Mouse (Mus musculus) heart, embryonic 16.5 days (tissue): ENCODE results near the gene Dhx9. TPM values are rescaled to one million over a fixed set of nuclear protein-coding genes. Genes with fewer than 3 reads are reported as not detected.
"Not testable (repeated sequence)": the region's sequence is repeated elsewhere in the genome, so short reads cannot be mapped to it uniquely, and the experiment has no call there.

ENCODE experiments used
- ATAC-seq: fragments of 200-750 bp; cut with Nextera tagmentation; replicated peaks from 2 replicates; pipeline ENCODE4 v1.8.0; 2017; ENCODE audit warnings: moderate number of reproducible peaks; ENCODE audit not compliant: insufficient read depth, low FRiP score; ENCODE audit errors: extremely low read depth
- H3K27ac ChIP-seq: fragments of 300-500 bp; sonication (generic); 2 replicates; pipeline ENCODE4 v1.5.1; 2014; ENCODE audit warnings: mild to moderate bottlenecking, low read length, control low read depth, moderate library complexity
- H3K27me3 ChIP-seq: fragments of 300-500 bp; sonication (generic); 2 replicates; pipeline ENCODE4 v1.6.1; 2014; ENCODE audit warnings: low read length, mixed read lengths; ENCODE audit not compliant: control insufficient read depth, insufficient read depth
- H3K36me3 ChIP-seq: fragments of 300-500 bp; sonication (generic); 2 replicates; pipeline ENCODE4 v1.6.1; 2014; ENCODE audit not compliant: control insufficient read depth, insufficient read depth
- H3K4me1 ChIP-seq: fragments of 300-500 bp; sonication (generic); 2 replicates; pipeline ENCODE4 v1.6.1; 2014; ENCODE audit warnings: low read length, mixed read lengths; ENCODE audit not compliant: control insufficient read depth, insufficient read depth
- H3K4me2 ChIP-seq: fragments of 300-500 bp; sonication (generic); 2 replicates; pipeline ENCODE4 v1.6.1; 2014; ENCODE audit warnings: low read depth, mild to moderate bottlenecking, control low read depth, low read length
- H3K4me3 ChIP-seq: fragments of 300-500 bp; sonication (generic); 2 replicates; pipeline ENCODE4 v1.5.1; 2014; ENCODE audit warnings: mild to moderate bottlenecking, control low read depth, low read length
- H3K9ac ChIP-seq: fragments of 300-500 bp; sonication (generic); 2 replicates; pipeline ENCODE4 v1.6.1; 2014; ENCODE audit warnings: low read length, control low read depth
- H3K9me3 ChIP-seq: fragments of 300-500 bp; sonication (generic); replicated peaks from 2 replicates; pipeline ENCODE4 v1.6.1; 2016; ENCODE audit warnings: low read length; ENCODE audit not compliant: control insufficient read depth
- WGBS: fragments of 180-500 bp; shearing (Covaris S2); extraction: QIAGEN DNeasy Blood & Tissue Kit; methylation state at CpG from one replicate; pipeline ENCODE4 v1.1.7; 2014; 5-methylcytosine and 5-hydroxymethylcytosine counted together
- polyA plus RNA-seq: library from polyadenylated mRNA; unstranded; fragments of >200 nt; fragmentation: Nextera tagmentation; extraction: Ambion mirVana; gene quantifications from 2 replicates; pipeline ENCODE4 v1.2.1, GENCODE M21; 2015

The Dhx9 gene
- polyA plus RNA-seq = 16.0 and 17.6 TPM in 2 replicates

GRCm38 (mm10) chr1:153487500-153487879 lies at the start of gene Dhx9:
Gene Dhx9, minus strand, starts transcription at chr1:153487660.
- WGBS = 1% methylated on average over 35 of the region's 35 CpGs

GRCm38 (mm10) chr1:153535611-153536010 lies 48.2 kb upstream of the Dhx9 start:
- Histone ChIP-seq H3K9me3 (no peaks in the 10 kb centered on the region), H3K4me1 (peaks cover 4% of the 10 kb centered on the region), H3K4me3 (no peak overlapping the region), H3K9ac (no peak overlapping the region), H3K27ac (no peak overlapping the region), H3K36me3 (no peaks in the 10 kb centered on the region), H3K4me2 (no peak overlapping the region), H3K27me3 (no peaks in the 10 kb centered on the region)
- 64% methylated on average over 9 of the region's 9 CpGs for WGBS
- no peak for ATAC-seq

More at GRCm38 (mm10) chr1:153487500-153487879, at the start of gene Dhx9:
- Histone ChIP-seq H3K27me3 (no peaks in the 10 kb centered on the region), H3K9ac (peak within 1 kb of the TSS; percentile 96), H3K9me3 (no peaks in the 10 kb centered on the region), H3K27ac (peak within 1 kb of the TSS; percentile 72), H3K4me2 (peak within 1 kb of the TSS; percentile 83), H3K36me3 (peaks cover 2% of the 10 kb centered on the region; the same call in 1 of the 2 replicates), H3K4me3 (peak within 1 kb of the TSS; percentile 87), H3K4me1 (peaks cover 24% of the 10 kb centered on the region)
- ATAC-seq = peak; percentile 95

GRCm38 (mm10) chr1:153532896-153533295 lies 45.4 kb upstream of the Dhx9 start:
- not testable (repeated sequence) for H3K9me3 ChIP-seq, H3K4me3 ChIP-seq, ATAC-seq, H3K4me2 ChIP-seq, H3K27ac ChIP-seq, H3K36me3 ChIP-seq, H3K4me1 ChIP-seq, H3K27me3 ChIP-seq
- WGBS = 87% methylated on average over 3 of the region's 3 CpGs
- peak overlapping the region; percentile 61 for H3K9ac ChIP-seq

GRCm38 (mm10) chr1:153532234-153532841 lies 44.9 kb upstream of the Dhx9 start:
- Histone ChIP-seq H3K4me1 (peaks cover 4% of the 10 kb centered on the region), H3K27ac (peak overlapping the region; percentile 35; the same call in 1 of the 2 replicates), H3K4me2 (peak overlapping the region; percentile 62), H3K27me3 (no peaks in the 10 kb centered on the region), H3K9ac (peak overlapping the region; percentile 61), H3K36me3 (no peaks in the 10 kb centered on the region), H3K9me3 (no peaks in the 10 kb centered on the region), H3K4me3 (peak overlapping the region; percentile 30)
- peak; percentile 67 for ATAC-seq
- 21% methylated on average over 12 of the region's 12 CpGs for WGBS

GRCm38 (mm10) chr1:153531677-153532233 lies 44.3 kb upstream of the Dhx9 start:
- 39% methylated on average over 9 of the region's 9 CpGs for WGBS
- H3K27ac ChIP-seq = peak overlapping the region; percentile 35

GRCm38 (mm10) chr1:153522116-153522515 lies 34.7 kb upstream of the Dhx9 start:
- Histone ChIP-seq H3K4me1 (no peaks in the 10 kb centered on the region), H3K9me3 (no peaks in the 10 kb centered on the region), H3K4me2 (no peak overlapping the region), H3K27me3 (no peaks in the 10 kb centered on the region), H3K36me3 (no peaks in the 10 kb centered on the region), H3K4me3 (no peak overlapping the region), H3K27ac (no peak overlapping the region), H3K9ac (no peak overlapping the region)
- ATAC-seq = no peak
- WGBS = 52% methylated on average over 3 of the region's 3 CpGs

More at GRCm38 (mm10) chr1:153531677-153532233, 44.3 kb upstream of the Dhx9 start:
- no peaks in the 10 kb centered on the region for H3K9me3 ChIP-seq
- peak; percentile 14; the same call in 1 of the 2 replicates for ATAC-seq
- no peaks in the 10 kb centered on the region for H3K36me3 ChIP-seq
- no peak overlapping the region; the same call in none of the 2 replicates for H3K9ac ChIP-seq
- H3K4me3 ChIP-seq = peak overlapping the region; percentile 30
- H3K27me3 ChIP-seq = no peaks in the 10 kb centered on the region
- H3K4me2 ChIP-seq = peak overlapping the region; percentile 62
- peaks cover 4% of the 10 kb centered on the region for H3K4me1 ChIP-seq

- Histone ChIP-seq H3K9me3 (no peaks in the 10 kb centered on the region), H3K4me1 (no peaks in the 10 kb centered on the region), H3K27ac (no peak overlapping the region), H3K27me3 (no peaks in the 10 kb centered on the region), H3K9ac (no peak overlapping the region), H3K4me3 (no peak overlapping the region), H3K36me3 (no peaks in the 10 kb centered on the region), H3K4me2 (no peak overlapping the region)
- 69% methylated on average over 12 of the region's 12 CpGs for WGBS
- ATAC-seq = no peak
Observed at GRCm38 (mm10) chr1:153515368-153515767, 27.9 kb upstream of the Dhx9 start.

GRCm38 (mm10) chr1:153510330-153511009 lies 23.0 kb upstream of the Dhx9 start:
- H3K9me3 ChIP-seq = no peaks in the 10 kb centered on the region
- no peak overlapping the region for H3K4me2 ChIP-seq
- no peak overlapping the region for H3K27ac ChIP-seq
- H3K36me3 ChIP-seq = no peaks in the 10 kb centered on the region
- H3K4me1 ChIP-seq = no peaks in the 10 kb centered on the region
- no peak for ATAC-seq
- 64% methylated on average over 2 of the region's 2 CpGs for WGBS
- no peaks in the 10 kb centered on the region for H3K27me3 ChIP-seq
- H3K4me3 ChIP-seq = no peak overlapping the region
- no peak overlapping the region for H3K9ac ChIP-seq

GRCm38 (mm10) chr1:153509569-153509968 lies 22.1 kb upstream of the Dhx9 start:
- not testable (repeated sequence) for H3K4me2 ChIP-seq, H3K27me3 ChIP-seq, H3K9me3 ChIP-seq, ATAC-seq, H3K4me1 ChIP-seq, H3K4me3 ChIP-seq, H3K9ac ChIP-seq, H3K36me3 ChIP-seq, H3K27ac ChIP-seq
- WGBS = 61% methylated on average over 8 of the region's 8 CpGs
